Mouse (Mus musculus) hindbrain, embryonic 14.5 days (tissue): ENCODE measurements around the gene Rtf2. TPM values are rescaled to one million over a fixed set of nuclear protein-coding genes. Genes with fewer than 3 reads are reported as not detected.

Source experiments
- ATAC-seq: fragments of 200-750 bp; cut with Nextera tagmentation; 2 replicates; pipeline ENCODE4 v1.8.0; 2017; ENCODE audit warnings: moderate number of reproducible peaks, mild to moderate bottlenecking, moderate TSS enrichment, moderate library complexity; ENCODE audit not compliant: low FRiP score
- DNase-seq: peaks from one replicate; pipeline ENCODE4 v3.0.0-alpha.2; 2015; ENCODE audit warnings: low spot score
- H3K27ac ChIP-seq: fragments of 300-500 bp; sonication (generic); 2 replicates; pipeline ENCODE4 v1.5.1; 2014; ENCODE audit warnings: mild to moderate bottlenecking, moderate library complexity
- H3K27me3 ChIP-seq: fragments of 300-500 bp; sonication (generic); 2 replicates; pipeline ENCODE4 v1.6.1; 2014; ENCODE audit warnings: mild to moderate bottlenecking, low read length, mixed read lengths; ENCODE audit not compliant: control insufficient read depth, insufficient read depth
- H3K36me3 ChIP-seq: fragments of 300-500 bp; sonication (generic); replicated peaks from 2 replicates; pipeline ENCODE4 v1.6.1; 2014; ENCODE audit not compliant: control insufficient read depth, insufficient read depth
- H3K4me1 ChIP-seq: fragments of 300-500 bp; sonication (generic); replicated peaks from 2 replicates; pipeline ENCODE4 v1.6.1; 2014; ENCODE audit warnings: antibody characterized with exemption, low read length, mixed read lengths; ENCODE audit not compliant: control insufficient read depth, insufficient read depth
- H3K4me2 ChIP-seq: fragments of 300-500 bp; sonication (generic); replicated peaks from 2 replicates; pipeline ENCODE4 v1.6.1; 2014; ENCODE audit warnings: mild to moderate bottlenecking, moderate library complexity
- H3K4me3 ChIP-seq: fragments of 300-500 bp; sonication (generic); replicated peaks from 2 replicates; pipeline ENCODE4 v1.5.1; 2014; ENCODE audit warnings: mild to moderate bottlenecking, low read length
- H3K9ac ChIP-seq: fragments of 300-500 bp; sonication (generic); 2 replicates; pipeline ENCODE4 v1.6.1; 2014
- H3K9me3 ChIP-seq: fragments of 300-500 bp; sonication (generic); 2 replicates; pipeline ENCODE4 v1.6.1; 2016; ENCODE audit warnings: low read length; ENCODE audit not compliant: control insufficient read depth
- WGBS: fragments of 180-500 bp; shearing (Covaris S2); extraction: QIAGEN DNeasy Blood & Tissue Kit; methylation state at CpG from one replicate; pipeline ENCODE4 v1.1.7; 2014; 5-methylcytosine and 5-hydroxymethylcytosine counted together
- polyA plus RNA-seq: library from polyadenylated mRNA; unstranded; fragments of >200 nt; fragmentation: Nextera tagmentation; extraction: Ambion mirVana; gene quantifications from 2 replicates; pipeline ENCODE4 v1.2.1, GENCODE M21; 2014

Rtf2 gene
- polyA plus RNA-seq, 1 experiment from 2014 or later = 91.7 TPM

DNA sequence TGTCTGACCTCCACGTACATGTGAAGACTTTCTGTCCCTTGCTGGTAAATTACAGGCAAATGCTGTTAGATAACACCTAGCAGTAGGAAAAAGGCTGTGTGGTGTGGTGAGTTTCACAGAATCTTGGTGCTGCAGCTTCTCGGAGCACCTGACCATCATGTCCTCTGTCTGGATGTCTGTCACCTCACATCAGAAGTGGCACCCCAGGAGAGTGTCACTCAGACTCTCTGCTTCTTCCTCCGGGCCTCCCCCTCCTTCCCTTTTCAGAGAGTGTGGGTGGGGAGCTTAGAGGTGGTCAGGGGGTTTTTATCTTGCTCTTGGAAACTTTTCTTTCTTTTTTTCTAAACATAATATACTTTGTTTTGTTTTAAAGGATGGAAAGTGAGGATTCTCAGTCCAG, 35.3 kb upstream of the Rtf2 start:
- no peaks in the 10 kb centered on the region for H3K27me3 ChIP-seq
- ATAC-seq (no peak), DNase-seq (no peak)
- H3K4me1 ChIP-seq = no peaks in the 10 kb centered on the region
- no peak overlapping the region for H3K27ac ChIP-seq
- no peaks in the 10 kb centered on the region for H3K9me3 ChIP-seq
- WGBS = 77% methylated on average over 3 of the region's 3 CpGs
- H3K4me3 ChIP-seq = no peak overlapping the region
- H3K4me2 ChIP-seq = no peak overlapping the region
- no peaks in the 10 kb centered on the region for H3K36me3 ChIP-seq
- no peak overlapping the region for H3K9ac ChIP-seq

DNA sequence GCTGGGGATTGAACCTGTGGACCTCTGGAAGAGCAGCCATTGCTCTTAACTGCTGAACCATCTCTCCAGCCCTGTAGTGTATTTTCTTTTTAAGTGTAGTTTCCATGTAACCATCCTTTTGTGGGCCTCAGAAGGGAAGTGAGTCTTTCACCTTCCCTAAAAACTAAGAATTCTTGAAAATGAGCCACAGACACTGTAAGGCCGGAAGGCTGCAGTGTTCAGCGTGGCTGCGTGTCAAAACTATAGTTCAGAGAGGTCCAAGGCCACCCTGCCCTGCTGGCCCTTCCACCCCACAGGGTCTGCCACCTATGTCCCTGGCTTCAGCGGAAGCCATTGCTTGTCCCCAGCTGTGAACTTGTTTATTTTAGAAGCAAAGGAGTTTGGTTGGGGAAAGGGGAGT, 34.2 kb upstream of the Rtf2 start:
- Histone ChIP-seq H3K27ac (no peak overlapping the region), H3K4me3 (no peak overlapping the region), H3K9me3 (no peaks in the 10 kb centered on the region), H3K4me2 (no peak overlapping the region), H3K4me1 (no peaks in the 10 kb centered on the region), H3K36me3 (no peaks in the 10 kb centered on the region), H3K9ac (no peak overlapping the region), H3K27me3 (no peaks in the 10 kb centered on the region)
- ATAC-seq = no peak
- 72% methylated on average over 4 of the region's 4 CpGs for WGBS
- no peak for DNase-seq

DNA sequence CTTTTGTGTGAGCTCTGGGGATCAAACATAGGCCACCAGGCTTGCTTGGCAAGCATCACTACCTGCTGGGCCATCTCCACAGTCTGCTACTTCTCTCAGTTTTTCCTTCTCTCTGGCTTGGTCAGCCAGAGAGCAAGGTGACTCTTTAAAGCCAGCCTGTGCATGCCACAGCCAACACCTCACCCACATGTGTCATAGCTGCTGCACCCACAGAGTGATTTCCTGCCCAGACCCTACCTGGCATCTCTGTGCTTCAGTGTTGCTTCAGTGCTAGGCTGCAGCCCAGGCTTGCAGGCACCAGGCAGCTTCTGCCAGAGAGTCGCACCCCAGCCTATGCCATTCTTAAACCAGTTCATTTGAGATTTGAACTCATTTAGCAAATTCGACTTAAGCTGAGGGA, 32.9 kb upstream of the Rtf2 start:
- Histone ChIP-seq H3K4me1 (0 out of 2 replicates have a peak, but pooled peaks cover 2% of the 10 kb centered on the region), H3K4me2 (no peak overlapping the region), H3K9me3 (no peaks in the 10 kb centered on the region), H3K27me3 (no peaks in the 10 kb centered on the region), H3K36me3 (no peaks in the 10 kb centered on the region), H3K27ac (no peak overlapping the region), H3K9ac (no peak overlapping the region), H3K4me3 (no peak overlapping the region)
- WGBS = 84% methylated on average over 2 of the region's 2 CpGs
- DNase-seq = no peak
- ATAC-seq = no peak

DNA sequence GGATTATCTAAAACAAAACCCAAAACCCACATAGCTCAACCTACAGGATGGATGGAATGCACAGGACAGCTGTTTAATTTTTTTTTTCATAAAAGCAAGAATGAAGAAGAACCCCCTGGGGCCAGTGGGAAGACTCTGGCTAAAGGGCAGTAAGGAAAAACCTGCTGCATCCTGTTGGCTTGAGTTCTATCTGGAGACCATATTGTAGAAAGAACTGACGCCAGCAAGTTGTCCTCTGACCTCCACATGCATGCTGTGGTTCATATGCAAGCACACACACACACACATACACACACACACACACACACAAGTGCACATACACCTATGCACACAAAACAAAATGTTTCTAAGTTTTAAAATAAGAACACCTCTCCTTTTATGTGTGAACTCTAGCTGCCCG, 29.7 kb upstream of the Rtf2 start:
- H3K9me3 ChIP-seq = no peaks in the 10 kb centered on the region
- DNase-seq = no peak
- ATAC-seq = no peak
- no peak overlapping the region for H3K4me3 ChIP-seq
- 0 out of 2 replicates have a peak, but pooled peaks cover 2% of the 10 kb centered on the region for H3K4me1 ChIP-seq
- H3K27me3 ChIP-seq = no peaks in the 10 kb centered on the region
- 80% methylated on average over 2 of the region's 2 CpGs for WGBS
- no peak overlapping the region for H3K9ac ChIP-seq
- H3K36me3 ChIP-seq = no peaks in the 10 kb centered on the region
- no peak overlapping the region for H3K4me2 ChIP-seq
- H3K27ac ChIP-seq = no peak overlapping the region

DNA sequence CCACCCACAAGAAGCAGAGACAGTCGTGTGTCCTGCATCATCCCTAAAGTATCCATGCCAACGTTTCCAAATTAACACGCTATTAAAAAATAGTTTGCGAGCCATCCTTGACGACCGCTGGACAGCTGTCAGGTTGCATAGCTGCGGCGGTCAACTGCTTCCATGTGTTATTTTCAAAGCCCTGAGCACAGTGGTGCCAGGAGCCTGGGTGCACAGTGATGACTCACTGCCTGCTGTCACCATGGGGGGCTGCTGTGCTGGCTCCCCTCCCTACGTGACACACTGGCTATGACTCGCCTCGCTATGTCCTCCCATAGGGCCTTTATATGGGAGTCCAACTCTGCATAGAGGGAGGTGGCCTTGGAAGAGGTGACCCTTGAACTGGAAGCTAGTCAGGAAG, 29.3 kb upstream of the Rtf2 start:
- no peaks in the 10 kb centered on the region for H3K36me3 ChIP-seq
- no peak for ATAC-seq
- no peak overlapping the region for H3K27ac ChIP-seq
- 83% methylated on average over 11 of the region's 11 CpGs for WGBS
- H3K27me3 ChIP-seq = no peaks in the 10 kb centered on the region
- H3K4me3 ChIP-seq = no peak overlapping the region
- DNase-seq = no peak
- H3K9me3 ChIP-seq = no peaks in the 10 kb centered on the region
- H3K4me1 ChIP-seq = 0 out of 2 replicates have a peak, but pooled peaks cover 2% of the 10 kb centered on the region
- no peak overlapping the region for H3K9ac ChIP-seq
- H3K4me2 ChIP-seq = no peak overlapping the region

DNA sequence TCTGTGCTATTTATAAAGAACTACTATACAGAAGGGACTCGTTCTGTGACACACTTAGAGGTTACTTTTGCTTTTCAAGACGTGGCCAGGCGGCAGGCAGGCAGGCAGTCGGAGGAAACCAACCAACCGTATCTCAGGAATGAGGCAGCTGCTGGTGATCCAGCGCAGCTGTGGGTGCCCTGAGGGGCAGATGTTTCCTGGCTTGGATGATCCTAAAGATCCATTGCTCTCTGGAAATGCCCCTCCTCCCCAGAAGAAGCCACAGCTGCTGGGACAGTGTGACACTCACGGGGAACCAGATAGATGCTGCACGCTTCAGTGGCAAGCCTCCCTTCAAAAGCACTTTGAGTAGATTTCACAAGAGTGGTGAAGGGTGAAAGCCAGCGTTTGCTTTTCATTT, 27.9 kb upstream of the Rtf2 start:
- Histone ChIP-seq H3K9ac (no peak overlapping the region), H3K27me3 (no peaks in the 10 kb centered on the region), H3K27ac (no peak overlapping the region), H3K36me3 (no peaks in the 10 kb centered on the region), H3K4me1 (0 out of 2 replicates have a peak, but pooled peaks cover 2% of the 10 kb centered on the region), H3K4me2 (peak overlapping the region; percentile 7; the same call in 1 of the 2 replicates), H3K9me3 (no peaks in the 10 kb centered on the region), H3K4me3 (no peak overlapping the region)
- peak; percentile 44 for DNase-seq
- 8% methylated on average over 9 of the region's 9 CpGs for WGBS
- ATAC-seq = peak; percentile 65; the same call in 1 of the 2 replicates

DNA sequence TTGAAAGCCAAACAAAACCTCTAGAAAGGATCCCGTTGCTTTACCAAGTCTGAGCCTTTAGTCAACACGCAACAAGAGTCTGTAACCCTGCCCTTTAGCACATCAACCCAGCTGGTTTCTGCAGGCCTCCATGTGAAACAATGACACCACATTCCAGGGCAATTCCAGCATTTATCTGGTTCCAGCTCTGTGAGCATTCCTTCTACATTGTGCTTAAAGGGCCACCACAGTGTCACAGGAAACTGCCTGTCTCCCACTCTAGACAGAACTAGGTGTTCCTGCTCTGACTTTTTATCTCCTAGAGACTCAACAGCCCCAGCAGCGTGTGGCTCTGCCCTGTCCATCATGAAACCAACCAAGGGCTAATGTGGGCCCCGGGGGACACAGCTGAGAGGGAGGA, 27.1 kb upstream of the Rtf2 start:
- Histone ChIP-seq H3K27ac (no peak overlapping the region), H3K9ac (no peak overlapping the region), H3K9me3 (no peaks in the 10 kb centered on the region), H3K4me3 (no peak overlapping the region), H3K36me3 (no peaks in the 10 kb centered on the region), H3K27me3 (no peaks in the 10 kb centered on the region), H3K4me1 (0 out of 2 replicates have a peak, but pooled peaks cover 2% of the 10 kb centered on the region), H3K4me2 (no peak overlapping the region)
- DNase-seq (no peak), ATAC-seq (no peak)
- WGBS = 15% methylated on average over 4 of the region's 4 CpGs

DNA sequence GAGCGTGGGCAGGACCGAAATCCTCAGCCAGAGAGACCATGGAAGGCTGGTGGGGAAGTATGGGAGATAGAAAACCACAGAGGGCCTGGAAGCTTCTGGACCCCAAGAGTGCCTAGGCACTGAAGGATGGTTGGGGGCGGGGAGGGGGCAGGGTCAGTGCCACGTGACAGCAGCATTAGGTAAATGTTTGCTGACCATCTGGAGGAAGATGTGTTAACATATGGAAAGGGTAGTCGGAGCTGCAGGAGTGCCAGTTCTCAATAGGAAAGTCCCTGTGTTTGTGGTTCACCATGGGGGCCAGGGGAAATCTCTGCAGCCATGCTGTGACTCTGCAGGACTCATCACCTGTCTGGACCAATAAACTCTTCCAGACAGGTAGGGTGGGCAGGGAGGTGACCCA, 26.5 kb upstream of the Rtf2 start:
- WGBS = 41% methylated on average over 5 of the region's 5 CpGs
- DNase-seq (no peak), ATAC-seq (no peak)
- no peaks in the 10 kb centered on the region for H3K36me3 ChIP-seq
- no peak overlapping the region for H3K27ac ChIP-seq
- H3K4me3 ChIP-seq = no peak overlapping the region
- H3K9me3 ChIP-seq = no peaks in the 10 kb centered on the region
- 0 out of 2 replicates have a peak, but pooled peaks cover 2% of the 10 kb centered on the region for H3K4me1 ChIP-seq
- H3K27me3 ChIP-seq = no peaks in the 10 kb centered on the region
- H3K9ac ChIP-seq = no peak overlapping the region
- H3K4me2 ChIP-seq = no peak overlapping the region

DNA sequence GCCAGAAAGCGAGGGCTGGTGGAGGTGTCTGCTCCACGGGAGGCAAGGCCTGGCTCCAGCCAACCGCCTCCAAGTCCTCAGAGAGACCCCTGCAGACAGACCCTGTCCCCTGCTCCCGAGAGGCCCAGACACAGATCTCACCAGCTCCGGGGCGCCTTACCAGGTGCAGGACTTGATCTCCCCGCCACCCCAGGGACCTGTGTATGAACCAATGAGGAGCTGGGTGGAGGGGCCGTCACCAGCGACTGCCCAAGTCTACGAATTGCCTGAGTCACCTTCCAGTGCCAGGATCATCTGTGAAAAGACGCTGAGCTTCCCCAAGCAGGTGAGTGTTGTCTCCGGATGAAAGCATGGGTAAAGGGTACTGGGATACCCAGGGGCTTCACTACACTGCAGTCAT, 24.1 kb upstream of the Rtf2 start:
- no peaks in the 10 kb centered on the region for H3K36me3 ChIP-seq
- no peak overlapping the region for H3K4me2 ChIP-seq
- DNase-seq = no peak
- H3K27ac ChIP-seq = no peak overlapping the region
- ATAC-seq = no peak
- no peak overlapping the region for H3K4me3 ChIP-seq
- H3K4me1 ChIP-seq = 0 out of 2 replicates have a peak, but pooled peaks cover 2% of the 10 kb centered on the region
- no peak overlapping the region for H3K9ac ChIP-seq
- WGBS = 63% methylated on average over 12 of the region's 12 CpGs
- H3K9me3 ChIP-seq = no peaks in the 10 kb centered on the region
- H3K27me3 ChIP-seq = no peaks in the 10 kb centered on the region

DNA sequence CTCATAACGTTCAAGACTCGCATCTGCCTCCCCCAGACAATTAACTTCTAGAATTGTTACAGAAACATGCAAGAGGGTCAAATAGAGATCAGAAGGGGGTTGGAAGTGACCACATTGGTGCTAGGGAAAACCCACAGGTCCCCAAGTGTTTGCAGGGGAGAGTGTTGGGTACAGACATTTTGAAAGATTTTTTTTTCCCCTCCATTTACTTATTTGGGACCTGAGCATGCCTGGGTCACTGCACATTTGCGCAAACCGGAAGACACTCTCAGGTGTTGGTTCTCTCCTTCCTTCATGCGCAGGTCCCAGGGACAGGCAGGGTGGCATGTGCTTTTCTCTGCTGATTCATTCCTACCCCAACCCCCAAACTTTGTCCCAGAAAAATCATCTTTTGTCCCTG, 23.5 kb upstream of the Rtf2 start:
- H3K27me3 ChIP-seq = no peaks in the 10 kb centered on the region
- H3K4me1 ChIP-seq = 0 out of 2 replicates have a peak, but pooled peaks cover 2% of the 10 kb centered on the region
- no peak overlapping the region for H3K27ac ChIP-seq
- H3K9me3 ChIP-seq = no peaks in the 10 kb centered on the region
- no peak for DNase-seq
- H3K36me3 ChIP-seq = no peaks in the 10 kb centered on the region
- no peak overlapping the region for H3K4me3 ChIP-seq
- 92% methylated on average over 5 of the region's 5 CpGs for WGBS
- ATAC-seq = no peak
- no peak overlapping the region for H3K4me2 ChIP-seq
- no peak overlapping the region for H3K9ac ChIP-seq
